Mouse (Mus musculus) intestine, postnatal 0 days (tissue): ENCODE measurements around the gene Cacnb3. TPM values are rescaled to one million over a fixed set of nuclear protein-coding genes. Genes with fewer than 3 reads are reported as not detected.
A peak's percentile ranks its signal among the peaks of the same experiment; 100 is the strongest.

Source experiments
- ATAC-seq: fragments of 200-750 bp; cut with Nextera tagmentation; 2 replicates; pipeline ENCODE4 v1.8.0; 2017; ENCODE audit warnings: mild to moderate bottlenecking, moderate TSS enrichment, moderate library complexity
- H3K27ac ChIP-seq: fragments of 300-500 bp; sonication (generic); 2 replicates; pipeline ENCODE4 v1.5.1; 2014; ENCODE audit warnings: mild to moderate bottlenecking, low read depth, low read length, moderate library complexity
- H3K27me3 ChIP-seq: fragments of 300-500 bp; sonication (generic); replicated peaks from 2 replicates; pipeline ENCODE4 v1.6.1; 2014; ENCODE audit warnings: low read length, mixed read lengths; ENCODE audit not compliant: control insufficient read depth, insufficient read depth
- H3K36me3 ChIP-seq: fragments of 300-500 bp; sonication (generic); 2 replicates; pipeline ENCODE4 v1.6.1; 2014; ENCODE audit warnings: mild to moderate bottlenecking, moderate library complexity; ENCODE audit not compliant: control insufficient read depth, insufficient read depth
- H3K4me1 ChIP-seq: fragments of 300-500 bp; sonication (generic); replicated peaks from 2 replicates; pipeline ENCODE4 v1.6.1; 2014; ENCODE audit warnings: antibody characterized with exemption, low read length, mixed read lengths; ENCODE audit not compliant: control insufficient read depth, insufficient read depth
- H3K4me2 ChIP-seq: fragments of 300-500 bp; sonication (generic); replicated peaks from 2 replicates; pipeline ENCODE4 v1.6.1; 2014; ENCODE audit warnings: low read depth, mild to moderate bottlenecking, moderate library complexity
- H3K4me3 ChIP-seq: fragments of 300-500 bp; sonication (generic); 2 replicates; pipeline ENCODE4 v1.5.1; 2014; ENCODE audit warnings: low read depth, low read length
- H3K9ac ChIP-seq: fragments of 300-500 bp; sonication (generic); 2 replicates; pipeline ENCODE4 v1.6.1; 2014; ENCODE audit warnings: mild to moderate bottlenecking, low read depth, low read length
- H3K9me3 ChIP-seq: fragments of 300-500 bp; sonication (generic); 2 replicates; pipeline ENCODE4 v1.6.1; 2016; ENCODE audit warnings: mixed run types; ENCODE audit not compliant: control insufficient read depth
- CTCF ChIP-seq: sonication (generic); IDR thresholded peaks from 2 replicates; pipeline ENCODE4 v1.5.1; 2016; ENCODE audit warnings: low read depth, mild to moderate bottlenecking, control low read depth, antibody characterized with exemption, moderate library complexity
- whole genome bisulfite sequencing: fragments of 180-500 bp; shearing (Covaris S2); extraction: QIAGEN DNeasy Blood & Tissue Kit; methylation state at CpG from one replicate; pipeline ENCODE4 v1.1.7; 2014; 5-methylcytosine and 5-hydroxymethylcytosine counted together
- polyA plus RNA-seq: library from polyadenylated mRNA; unstranded; fragments of >200 nt; fragmentation: Nextera tagmentation; extraction: Ambion mirVana; gene quantifications from 2 replicates; pipeline ENCODE4 v1.2.1, GENCODE M21; 2015

Cacnb3 gene
- polyA plus RNA-seq, 1 experiment from 2014 or later, result 10.3 TPM

DNA sequence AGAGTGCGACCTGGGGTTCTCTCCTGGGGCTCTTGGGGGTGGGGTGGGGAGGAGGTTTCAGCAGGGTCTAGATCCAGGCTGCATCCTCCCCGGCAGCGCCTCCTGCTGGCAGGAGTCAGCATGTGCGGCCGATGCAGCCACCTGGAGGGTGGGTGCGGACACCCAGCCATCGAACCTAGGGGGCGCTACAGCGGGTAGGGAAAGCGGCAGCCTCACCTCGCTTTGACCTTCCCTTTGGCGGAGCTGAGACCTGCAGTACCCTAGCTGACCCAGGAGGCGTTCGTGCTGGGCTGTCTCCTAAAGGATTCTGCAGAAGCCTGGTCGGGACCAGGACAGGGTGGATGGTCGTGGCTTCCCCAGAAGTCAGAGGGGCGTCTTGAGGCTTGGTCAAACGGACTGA lies 853 bp downstream of the Cacnb3 start:
- WGBS, result 1% methylated on average over 18 of the region's 18 CpGs
- TF ChIP-seq CTCF, result peak; percentile 96
- no peak overlapping the region for H3K9ac ChIP-seq
- no peaks in the 10 kb centered on the region for H3K9me3 ChIP-seq
- peaks cover 28% of the 10 kb centered on the region; the same call in 1 of the 2 replicates for H3K27me3 ChIP-seq
- 0 out of 2 replicates have a peak, but pooled peaks cover 4% of the 10 kb centered on the region for H3K4me1 ChIP-seq
- peak overlapping the region; percentile 99 for H3K4me2 ChIP-seq
- ATAC-seq, result peak; percentile 55
- no peaks in the 10 kb centered on the region for H3K36me3 ChIP-seq
- no peak overlapping the region for H3K27ac ChIP-seq
- H3K4me3 ChIP-seq, result peak overlapping the region; percentile 39

DNA sequence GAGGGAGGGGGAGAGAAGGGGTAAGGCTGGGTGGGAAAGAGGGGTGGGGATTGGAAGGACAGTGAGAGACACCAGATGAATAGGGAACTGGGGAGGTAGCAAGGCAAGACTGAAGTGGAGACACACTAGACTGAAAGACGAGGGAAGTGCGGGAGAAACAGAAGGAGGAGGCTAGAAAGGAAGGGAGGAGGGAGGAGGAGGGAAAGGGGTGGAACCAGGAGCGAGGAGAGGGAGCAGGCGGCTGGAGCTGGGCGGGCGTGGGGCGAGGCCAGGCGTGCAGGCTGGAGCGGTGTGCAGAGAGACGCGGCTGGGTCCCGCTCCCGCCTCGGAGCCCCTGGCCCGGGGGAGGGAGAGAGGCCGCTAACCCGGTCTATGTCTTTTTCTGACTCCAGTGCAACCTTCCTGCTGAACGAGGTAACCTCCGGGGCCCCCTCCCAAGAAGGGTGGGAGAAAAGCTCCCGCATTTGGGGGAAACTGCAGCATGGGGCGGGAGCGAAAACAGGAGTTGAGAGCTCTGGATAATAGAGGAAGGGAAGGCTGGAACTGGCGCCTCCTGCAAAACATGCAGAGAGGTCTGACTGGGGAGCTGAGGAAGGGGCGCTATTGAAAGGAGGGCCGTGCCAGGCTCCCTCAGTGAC lies 1.6 kb downstream of the Cacnb3 start:
- Histone ChIP-seq H3K27me3 (peaks cover 28% of the 10 kb centered on the region; the same call in 1 of the 2 replicates), H3K9me3 (no peaks in the 10 kb centered on the region), H3K4me2 (peak overlapping the region; percentile 99), H3K4me1 (0 out of 2 replicates have a peak, but pooled peaks cover 4% of the 10 kb centered on the region), H3K27ac (no peak overlapping the region), H3K36me3 (no peaks in the 10 kb centered on the region), H3K9ac (no peak overlapping the region), H3K4me3 (peak overlapping the region; percentile 39)
- ATAC-seq, result peak; percentile 46
- under 1% methylated on average over 25 of the region's 25 CpGs for WGBS
- TF ChIP-seq CTCF, result no peak

DNA sequence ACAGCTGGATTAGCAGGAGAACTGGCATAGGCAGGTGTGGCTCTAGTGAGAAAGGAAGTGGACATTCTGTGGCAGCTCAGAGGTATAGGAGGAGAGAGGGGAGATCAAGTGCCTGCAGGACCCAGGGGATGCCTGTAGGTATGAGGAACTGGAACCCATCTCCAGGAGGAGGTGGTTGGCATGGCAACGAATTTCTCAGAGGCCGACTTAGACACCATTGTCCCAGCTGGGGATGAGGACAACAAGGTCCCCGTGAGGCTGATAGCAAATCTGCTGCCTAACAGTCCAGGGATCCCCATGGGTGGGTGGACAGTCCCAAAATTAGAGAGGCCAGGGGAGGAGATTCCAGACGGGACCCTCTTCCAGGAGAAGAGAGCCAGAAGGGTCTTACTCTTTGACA lies 2.3 kb downstream of the Cacnb3 start:
- WGBS, result 21% methylated on average over 4 of the region's 4 CpGs
- Histone ChIP-seq H3K36me3 (no peaks in the 10 kb centered on the region), H3K9ac (no peak overlapping the region), H3K4me1 (0 out of 2 replicates have a peak, but pooled peaks cover 4% of the 10 kb centered on the region), H3K4me3 (peak overlapping the region; percentile 39; the same call in 1 of the 2 replicates), H3K4me2 (peak overlapping the region; percentile 99), H3K9me3 (no peaks in the 10 kb centered on the region), H3K27me3 (peaks cover 28% of the 10 kb centered on the region; the same call in 1 of the 2 replicates), H3K27ac (no peak overlapping the region)
- no peak for TF ChIP-seq CTCF
- ATAC-seq, result no peak

DNA sequence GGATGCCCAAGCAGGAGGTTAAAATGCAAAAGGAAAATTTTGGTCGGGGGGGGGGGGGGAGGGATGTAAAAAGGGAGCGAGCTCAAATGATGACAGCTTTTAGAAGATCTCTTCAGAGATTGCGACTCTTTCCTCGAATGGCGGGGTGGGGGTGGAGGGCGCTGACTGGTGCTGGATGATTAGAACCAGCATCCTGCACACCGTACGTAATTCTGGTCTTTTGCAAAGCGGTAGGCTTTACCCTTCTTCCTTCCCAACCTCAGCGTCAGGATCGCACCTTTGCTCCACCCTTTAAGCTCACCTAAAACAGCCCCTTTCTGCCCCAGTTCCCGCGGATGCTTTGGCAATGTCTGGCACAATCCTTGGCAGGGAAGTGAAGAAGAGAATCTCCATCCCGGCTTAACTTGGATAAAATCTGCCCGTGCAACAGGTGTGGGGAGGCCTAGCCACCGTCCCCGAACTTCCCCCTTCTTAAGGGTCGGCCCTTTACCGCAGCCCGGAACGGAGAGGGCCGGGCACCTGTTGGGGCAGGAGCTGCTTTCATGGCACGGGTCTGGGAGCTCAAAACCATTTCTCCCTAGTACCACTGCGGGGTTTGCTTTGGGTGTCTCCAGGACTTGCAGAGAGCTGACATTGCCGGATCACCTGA lies 3.3 kb downstream of the Cacnb3 start:
- Histone ChIP-seq H3K27ac (0 out of 2 replicates have a peak overlapping the region, but pooled peaks have one; percentile 57), H3K4me3 (peak overlapping the region; percentile 81), H3K9ac (peak overlapping the region; percentile 70), H3K36me3 (no peaks in the 10 kb centered on the region), H3K27me3 (peaks cover 28% of the 10 kb centered on the region; the same call in 1 of the 2 replicates), H3K4me2 (peak overlapping the region; percentile 99), H3K4me1 (0 out of 2 replicates have a peak, but pooled peaks cover 4% of the 10 kb centered on the region), H3K9me3 (no peaks in the 10 kb centered on the region)
- TF ChIP-seq CTCF, result no peak
- WGBS, result 5% methylated on average over 25 of the region's 25 CpGs
- ATAC-seq, result no peak

DNA sequence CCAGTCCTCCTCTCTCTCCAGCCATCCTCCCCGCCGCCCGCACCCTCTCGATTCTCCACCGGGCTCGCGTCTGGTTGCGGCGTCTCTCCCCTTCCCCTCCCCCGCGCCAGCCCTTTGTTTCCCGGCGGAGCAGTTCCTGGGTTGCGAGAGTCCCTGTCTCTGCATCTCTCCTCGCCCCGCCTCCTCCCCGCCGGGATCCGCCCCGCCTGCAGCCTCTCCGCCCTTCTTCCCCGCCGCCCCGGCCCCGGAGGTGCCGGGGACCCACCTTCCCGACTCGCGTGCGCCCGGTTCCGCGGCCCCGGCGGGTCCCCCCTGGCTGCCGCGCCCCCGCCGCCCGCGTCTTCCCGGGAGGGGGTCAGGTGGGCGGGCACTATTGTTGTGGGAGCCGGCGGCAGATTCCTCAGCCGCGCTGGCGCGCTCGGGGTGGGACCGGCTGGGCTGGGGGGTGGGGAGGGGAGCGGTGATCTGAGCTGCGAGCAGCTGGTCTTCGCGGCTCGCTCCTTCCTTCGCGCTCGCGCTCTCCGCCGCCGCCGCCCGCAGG lies 4.0 kb downstream of the Cacnb3 start:
- TF ChIP-seq CTCF, result no peak
- Histone ChIP-seq H3K9ac (peak overlapping the region; percentile 70), H3K27me3 (peaks cover 28% of the 10 kb centered on the region; the same call in 1 of the 2 replicates), H3K4me1 (0 out of 2 replicates have a peak, but pooled peaks cover 4% of the 10 kb centered on the region), H3K27ac (peak overlapping the region; percentile 57), H3K4me3 (peak overlapping the region; percentile 81), H3K9me3 (no peaks in the 10 kb centered on the region), H3K36me3 (no peaks in the 10 kb centered on the region), H3K4me2 (peak overlapping the region; percentile 99)
- 1% methylated on average over 65 of the region's 65 CpGs for WGBS
- peak; percentile 34 for ATAC-seq

DNA sequence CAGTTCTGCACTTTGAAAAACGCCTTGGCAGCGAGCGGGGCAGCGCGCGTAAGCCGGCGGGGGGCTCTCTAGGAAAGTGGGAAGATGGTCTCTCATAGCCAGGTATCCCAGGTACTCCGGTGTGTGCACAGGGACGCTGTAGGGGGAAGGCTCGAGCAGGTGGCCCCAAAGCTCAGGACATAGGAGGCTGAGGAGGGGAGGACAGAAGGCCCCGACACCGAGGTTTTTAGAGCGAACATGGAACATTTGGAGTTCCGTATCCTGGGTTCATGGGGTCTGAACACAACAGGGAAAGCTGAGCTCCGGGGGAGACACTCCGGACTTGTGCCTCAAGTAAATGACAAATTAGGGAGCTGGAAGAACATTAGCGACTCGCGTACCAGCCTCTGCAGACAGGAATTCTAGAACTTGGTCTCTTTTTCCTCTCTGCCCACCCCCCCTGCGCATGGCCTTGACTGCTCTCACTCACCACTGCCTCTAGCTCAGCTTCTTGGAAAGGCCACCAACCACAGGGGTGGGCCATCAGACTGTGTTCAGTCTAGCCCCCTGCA lies 4.7 kb downstream of the Cacnb3 start:
- 0 out of 2 replicates have a peak, but pooled peaks cover 4% of the 10 kb centered on the region for H3K4me1 ChIP-seq
- H3K27ac ChIP-seq, result no peak overlapping the region; the same call in 1 of the 2 replicates
- H3K4me2 ChIP-seq, result peak overlapping the region; percentile 99
- peak overlapping the region; percentile 81 for H3K4me3 ChIP-seq
- H3K36me3 ChIP-seq, result 0 out of 2 replicates have a peak, but pooled peaks cover 4% of the 10 kb centered on the region
- WGBS, result 18% methylated on average over 21 of the region's 21 CpGs
- TF ChIP-seq CTCF, result 0 out of 2 replicates have a peak, but pooled peaks have one; percentile 13
- 0 out of 2 replicates have a peak overlapping the region, but pooled peaks have one; percentile 70 for H3K9ac ChIP-seq
- H3K9me3 ChIP-seq, result no peaks in the 10 kb centered on the region
- ATAC-seq, result no peak
- peaks cover 28% of the 10 kb centered on the region; the same call in 1 of the 2 replicates for H3K27me3 ChIP-seq
